Mouse (Mus musculus): ENCODE data around the gene Slco1a6.
"Not testable (repeated sequence)": the region's sequence is repeated elsewhere in the genome, so short reads cannot be mapped to it uniquely, and the experiment has no call there.

The Slco1a6 gene

DNA sequence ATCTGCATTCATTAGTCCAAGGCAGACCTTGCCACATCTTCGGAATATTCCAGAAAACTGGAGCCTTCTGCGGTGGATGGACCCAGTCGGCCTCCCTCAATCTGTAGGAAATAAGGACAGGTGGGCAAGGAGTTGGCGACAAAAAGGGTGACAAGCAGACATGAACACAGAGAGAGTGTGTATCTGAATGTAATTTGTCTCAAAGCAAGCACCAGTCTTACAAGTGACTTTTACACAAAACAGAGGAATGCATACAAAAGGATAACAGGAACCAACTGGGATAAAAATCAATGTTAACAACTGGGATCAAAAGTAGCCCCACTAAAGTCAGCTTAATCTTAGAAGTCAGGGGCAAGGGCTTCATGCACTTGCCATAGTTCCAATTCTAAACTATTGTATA is at the start of gene Slco1a6:
TSS of gene Slco1a6 (minus strand) at position 101 of the 400 bp plus-strand sequence.
- in situ Hi-C loops (cut with MboI; ENCODE audit: low sequenced_read_pairs) = no loop called here

DNA sequence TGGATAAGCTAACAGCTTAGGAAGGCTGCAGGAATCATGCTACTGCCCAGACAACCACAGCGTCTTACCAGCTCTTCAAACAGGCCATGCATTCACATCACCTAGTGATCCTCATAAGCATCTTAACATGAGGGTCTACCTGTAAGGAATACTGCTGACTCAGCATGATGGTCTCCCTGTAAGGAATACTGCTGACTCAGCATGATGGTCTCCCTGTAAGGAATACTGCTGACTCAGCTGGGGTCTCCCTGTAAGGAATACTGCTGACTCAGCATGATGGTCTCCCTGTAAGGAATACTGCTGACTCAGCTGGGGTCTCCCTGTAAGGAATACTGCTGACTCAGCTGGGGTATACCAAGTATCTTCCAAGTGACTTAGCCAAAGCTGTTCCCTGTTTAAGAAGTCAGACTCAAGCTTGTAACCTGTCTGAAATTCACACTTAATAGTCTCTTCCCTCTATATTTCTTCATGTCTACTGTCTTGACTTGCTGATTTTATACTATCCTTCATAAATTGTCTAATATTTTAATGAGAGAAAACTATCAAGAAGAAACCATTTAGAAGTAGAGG is 42.5 kb upstream of the Slco1a6 start:
- in situ Hi-C loops (cut with MboI; ENCODE audit: low sequenced_read_pairs) = not testable (repeated sequence)

DNA sequence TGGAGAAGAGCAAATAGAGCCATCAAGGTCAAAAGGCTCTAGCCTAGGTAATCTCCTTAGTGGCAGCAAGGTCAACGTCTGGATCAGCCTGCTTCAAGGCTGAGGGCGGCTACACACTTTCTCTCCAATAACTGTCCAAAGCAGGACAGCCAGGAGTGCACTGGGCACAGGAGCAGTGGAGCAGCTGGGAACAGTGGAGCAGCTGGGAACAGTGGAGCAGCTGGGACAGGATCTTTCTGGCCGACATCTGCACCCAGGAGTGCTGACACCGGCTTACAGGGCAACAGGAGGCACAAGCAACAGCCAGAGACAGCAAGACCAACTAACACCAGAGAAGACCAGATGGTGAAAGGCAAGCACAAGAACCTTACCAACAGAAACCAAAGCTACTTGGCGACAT is 36.7 kb upstream of the Slco1a6 start:
- in situ Hi-C loops (cut with MboI; ENCODE audit: low sequenced_read_pairs) = no loop called here

DNA sequence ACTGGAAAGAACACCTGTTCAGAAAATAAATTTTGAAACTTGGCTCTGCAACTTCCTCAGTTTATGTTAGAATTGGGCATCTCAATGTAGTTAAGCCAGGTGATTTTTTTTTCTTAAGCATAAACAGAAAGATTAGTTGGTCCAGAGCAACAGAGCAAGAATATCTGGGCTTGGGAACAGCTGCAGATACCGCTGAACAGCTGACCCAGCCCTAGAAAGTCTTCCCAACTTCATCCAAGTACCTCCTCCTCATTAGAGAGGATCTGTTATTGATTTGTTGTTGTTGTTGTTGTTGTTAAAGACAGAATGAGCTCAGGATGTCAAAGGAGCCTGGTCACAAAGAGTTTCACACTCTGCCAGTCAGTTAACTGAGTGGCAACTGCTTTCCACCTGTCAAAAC is 31.1 kb upstream of the Slco1a6 start:
- in situ Hi-C loops (cut with MboI; ENCODE audit: low sequenced_read_pairs) = no loop called here

DNA sequence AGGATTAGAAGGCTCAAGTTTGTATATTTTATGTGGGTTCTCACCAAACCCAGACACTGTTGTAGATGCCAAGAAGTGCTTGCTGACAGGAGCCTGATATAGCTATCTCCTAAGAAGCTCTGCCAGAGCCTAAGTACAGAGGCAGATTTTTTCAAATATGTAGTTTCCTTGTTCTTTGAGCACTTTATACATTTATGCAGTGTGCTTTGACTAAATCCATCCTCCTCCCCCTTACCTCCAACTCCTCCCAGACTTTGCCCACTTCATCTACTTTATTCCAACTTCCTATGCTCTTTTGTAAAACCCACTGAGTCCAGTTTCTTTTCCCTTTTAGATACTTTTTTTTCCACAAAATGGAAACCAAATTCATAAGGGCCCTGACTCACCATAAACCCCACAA is 11.8 kb upstream of the Slco1a6 start:
- in situ Hi-C loops (cut with MboI; ENCODE audit: low sequenced_read_pairs) = no loop called here

DNA sequence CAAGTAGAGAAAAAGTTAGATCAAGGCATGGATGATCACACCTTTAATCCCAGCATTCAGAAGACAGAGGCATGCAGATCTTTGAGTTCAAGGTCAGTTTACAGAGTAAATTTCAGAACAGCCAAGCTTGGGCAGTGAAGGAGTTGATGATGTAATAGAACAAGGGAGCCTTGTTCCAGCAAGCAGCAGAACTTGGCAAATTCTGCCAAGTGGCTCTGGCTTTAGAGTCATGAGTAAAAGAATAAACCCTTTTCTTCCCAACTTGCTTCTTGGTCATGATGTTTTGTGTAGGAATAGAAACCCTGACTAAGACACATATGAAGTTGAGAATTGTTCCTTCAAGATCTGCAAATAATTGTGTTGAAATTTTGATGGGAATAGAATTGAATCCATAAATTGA is 3.5 kb upstream of the Slco1a6 start:
- in situ Hi-C loops (cut with MboI; ENCODE audit: low sequenced_read_pairs) = no loop called here

DNA sequence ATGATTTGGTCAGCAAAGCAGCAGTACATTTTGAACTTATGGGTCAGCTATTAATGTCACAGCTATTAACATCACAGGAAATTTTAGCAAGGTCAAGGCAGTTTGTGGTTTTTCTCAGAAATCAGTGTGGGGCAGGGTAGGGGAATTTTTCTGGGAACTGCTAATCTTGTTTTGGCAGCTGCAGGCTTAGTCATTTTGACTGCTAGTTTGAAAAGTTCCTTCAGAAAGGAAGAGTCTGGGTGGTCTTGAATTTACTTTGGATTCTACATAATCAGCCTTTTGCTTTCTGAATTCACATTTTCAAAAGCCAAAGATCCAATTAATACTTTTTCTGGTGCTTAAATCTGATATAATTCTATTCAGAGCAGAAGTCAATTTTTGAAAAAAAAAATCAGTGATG is 1.4 kb upstream of the Slco1a6 start:
- in situ Hi-C loops (cut with MboI; ENCODE audit: low sequenced_read_pairs) = no loop called here

DNA sequence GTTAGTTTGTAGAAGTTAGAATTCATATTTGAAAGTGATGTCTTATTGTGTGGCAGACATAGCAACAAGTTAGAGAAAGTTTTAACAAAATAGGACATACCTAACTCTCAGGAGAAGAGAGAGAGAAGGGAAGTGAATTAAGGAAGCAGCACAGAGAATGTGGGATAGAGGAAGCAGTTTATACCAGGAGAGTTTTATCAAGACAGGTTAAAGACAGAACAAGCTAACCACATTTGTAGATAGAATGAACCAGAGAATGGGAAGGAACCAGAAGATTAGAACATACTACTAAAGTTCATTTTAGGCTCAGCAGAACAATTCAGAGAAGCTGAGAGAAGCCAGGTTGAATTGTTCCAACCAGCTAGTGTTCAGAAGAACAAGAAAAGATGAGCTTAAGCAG is 7.8 kb downstream of the Slco1a6 start:
- in situ Hi-C loops (cut with MboI; ENCODE audit: low sequenced_read_pairs) = no loop called here

DNA sequence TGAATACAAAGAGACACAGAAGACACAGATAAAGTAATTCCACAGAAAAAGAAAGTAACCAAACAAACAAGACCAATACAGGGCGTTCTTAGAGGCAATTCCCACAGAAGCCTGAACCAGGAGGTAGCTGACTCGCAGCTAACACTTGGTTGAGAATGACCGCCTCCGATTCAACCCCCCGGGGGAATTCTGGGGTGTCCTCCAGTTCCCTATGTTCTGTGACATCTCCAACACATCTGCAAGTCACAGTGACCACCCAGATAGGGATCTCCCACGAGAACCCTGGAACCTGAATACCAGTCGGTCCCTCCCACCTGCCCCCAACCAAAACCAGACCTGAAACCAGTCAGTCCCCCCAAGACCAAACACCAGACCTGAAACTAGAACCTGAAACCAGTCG is 14.1 kb downstream of the Slco1a6 start:
- in situ Hi-C loops (cut with MboI; ENCODE audit: low sequenced_read_pairs) = no loop called here

DNA sequence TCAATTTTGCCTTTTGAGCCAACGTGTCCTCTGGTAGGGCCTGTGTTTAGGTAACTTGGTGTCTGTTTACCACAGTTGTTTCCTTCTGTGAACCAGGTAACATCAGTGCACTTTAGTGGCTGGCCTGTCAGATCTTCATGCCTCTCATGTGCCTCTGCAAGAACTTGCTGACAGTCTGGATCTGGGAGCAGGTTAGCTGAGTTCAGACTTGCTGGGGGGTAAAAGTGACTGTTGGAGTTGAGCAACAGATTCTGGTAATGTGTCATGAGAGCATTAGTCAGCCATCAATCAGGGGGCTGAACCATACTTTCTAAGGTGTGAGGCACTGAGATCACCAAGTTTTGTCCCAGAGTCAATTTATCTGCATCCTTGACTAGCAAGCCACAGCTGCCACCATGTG is 16.4 kb downstream of the Slco1a6 start:
- in situ Hi-C loops (cut with MboI; ENCODE audit: low sequenced_read_pairs) = no loop called here

DNA sequence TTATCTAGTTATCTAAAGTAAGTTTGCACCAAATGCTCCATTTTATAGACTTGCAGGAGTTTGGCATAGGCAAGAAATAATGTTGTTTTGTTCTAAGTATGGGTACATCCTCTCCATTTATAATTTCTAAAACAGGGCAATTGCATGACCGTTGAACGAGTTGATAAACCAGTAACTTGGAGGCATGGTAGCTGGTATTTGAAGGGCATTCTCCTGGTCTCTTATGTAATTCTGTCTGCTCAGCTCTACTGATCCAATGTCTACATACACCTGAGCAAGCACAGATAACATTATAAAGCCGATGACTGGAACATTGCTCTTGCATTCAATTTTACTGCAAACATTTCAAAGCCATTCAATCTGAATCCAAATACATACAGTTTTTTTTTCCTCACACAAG is 20.9 kb downstream of the Slco1a6 start:
- in situ Hi-C loops (cut with MboI; ENCODE audit: low sequenced_read_pairs) = no loop called here

DNA sequence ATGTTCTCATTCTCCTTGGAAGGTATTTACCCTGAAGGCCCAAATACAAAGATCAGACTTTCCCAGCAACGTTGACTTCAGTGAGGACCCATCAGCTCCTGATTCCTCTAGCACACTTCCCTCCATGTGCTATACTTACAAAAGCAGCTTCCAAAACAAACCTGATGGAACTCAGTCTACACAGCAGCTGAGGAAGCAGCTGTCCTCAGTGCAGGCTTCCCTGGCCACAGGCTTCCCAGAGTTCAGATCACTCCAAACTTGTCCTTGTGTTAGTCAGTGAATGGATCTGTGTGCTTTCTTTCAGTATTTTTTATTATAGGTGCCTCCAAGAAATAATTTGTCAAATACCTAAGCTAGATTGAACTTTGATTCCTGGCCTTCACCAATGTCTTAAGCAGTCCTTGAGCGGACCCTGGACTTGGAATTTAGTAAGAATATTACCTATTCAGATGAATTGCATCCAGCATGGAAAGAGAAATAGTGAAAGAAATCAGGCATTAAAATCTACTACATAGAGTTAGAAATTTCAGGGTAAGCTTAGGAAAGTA is 22.4 kb downstream of the Slco1a6 start:
- in situ Hi-C loops (cut with MboI; ENCODE audit: low sequenced_read_pairs) = no loop called here

DNA sequence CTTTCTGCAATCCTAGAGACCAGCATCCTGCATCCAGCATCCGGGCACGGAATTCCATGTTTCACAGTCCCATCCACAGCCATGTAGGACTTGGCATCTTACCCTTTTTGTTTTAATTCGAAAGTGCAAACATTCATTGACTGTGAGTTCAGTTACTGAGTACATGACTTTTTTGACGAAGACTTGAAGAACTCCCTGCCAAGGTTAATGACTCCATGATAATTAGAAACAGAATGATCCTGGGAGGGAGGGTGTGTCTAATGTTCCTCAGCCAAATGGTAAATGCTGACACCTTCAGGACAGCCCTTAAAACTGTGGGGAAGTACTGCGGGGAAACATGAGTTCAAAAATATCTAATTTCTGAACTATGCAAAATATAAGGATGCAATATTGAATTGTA is 44.9 kb downstream of the Slco1a6 start:
- in situ Hi-C loops (cut with MboI; ENCODE audit: low sequenced_read_pairs) = no loop called here

DNA sequence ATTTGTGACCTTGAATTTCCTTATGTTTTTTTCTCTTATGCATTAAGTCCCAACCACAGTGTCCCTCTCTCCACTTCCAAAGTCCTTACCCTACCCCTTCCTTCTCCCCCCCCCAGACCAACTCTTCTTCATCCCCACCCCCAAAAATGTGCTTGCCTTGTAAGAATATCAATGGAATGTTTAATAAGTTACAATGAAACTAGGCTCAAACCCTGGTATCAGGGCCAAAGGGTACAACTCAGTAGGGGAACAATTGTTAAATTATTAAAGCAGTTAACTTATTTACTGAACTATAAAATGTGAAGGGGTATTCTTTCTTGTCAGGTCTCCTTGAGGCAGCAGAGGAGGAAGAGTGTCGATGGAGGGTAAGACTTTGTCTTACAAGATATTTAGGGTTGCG is 47.1 kb downstream of the Slco1a6 start:
- in situ Hi-C loops (cut with MboI; ENCODE audit: low sequenced_read_pairs) = no loop called here

DNA sequence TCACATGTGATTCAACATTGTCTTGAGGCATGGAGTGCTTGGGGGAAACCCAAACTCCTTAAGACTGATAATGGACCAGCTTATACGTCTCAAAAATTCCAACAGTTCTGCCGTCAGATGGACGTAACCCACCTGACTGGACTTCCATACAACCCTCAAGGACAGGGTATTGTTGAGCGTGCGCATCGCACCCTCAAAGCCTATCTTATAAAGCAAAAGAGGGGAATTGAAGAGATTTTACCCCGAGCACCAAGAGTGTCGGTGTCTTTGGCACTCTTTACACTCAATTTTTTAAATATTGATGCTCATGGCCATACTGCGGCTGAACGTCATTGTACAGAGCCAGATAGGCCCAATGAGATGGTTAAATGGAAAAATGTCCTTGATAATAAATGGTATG is 54.2 kb downstream of the Slco1a6 start:
- in situ Hi-C loops (cut with MboI; ENCODE audit: low sequenced_read_pairs) = not testable (repeated sequence)

DNA sequence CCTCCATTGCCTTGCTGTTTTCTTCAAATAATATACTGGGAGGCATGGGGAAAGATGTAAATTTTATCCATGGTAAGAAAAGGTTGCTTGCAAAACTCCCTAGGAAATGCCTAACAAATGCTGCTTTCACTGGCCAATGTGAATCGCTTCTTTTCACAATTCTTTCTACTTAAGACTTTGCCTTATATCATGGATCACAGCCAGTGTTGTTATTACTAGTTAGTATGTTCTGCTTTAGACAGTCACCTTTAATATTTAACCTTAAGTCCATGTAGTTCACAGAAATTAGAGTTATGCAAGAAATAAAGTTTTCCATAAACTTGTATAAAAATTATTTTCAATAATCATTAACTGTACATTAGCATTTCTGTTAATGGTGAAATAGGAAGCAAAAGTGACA is 60.0 kb downstream of the Slco1a6 start:
- in situ Hi-C loops (cut with MboI; ENCODE audit: low sequenced_read_pairs) = no loop called here

DNA sequence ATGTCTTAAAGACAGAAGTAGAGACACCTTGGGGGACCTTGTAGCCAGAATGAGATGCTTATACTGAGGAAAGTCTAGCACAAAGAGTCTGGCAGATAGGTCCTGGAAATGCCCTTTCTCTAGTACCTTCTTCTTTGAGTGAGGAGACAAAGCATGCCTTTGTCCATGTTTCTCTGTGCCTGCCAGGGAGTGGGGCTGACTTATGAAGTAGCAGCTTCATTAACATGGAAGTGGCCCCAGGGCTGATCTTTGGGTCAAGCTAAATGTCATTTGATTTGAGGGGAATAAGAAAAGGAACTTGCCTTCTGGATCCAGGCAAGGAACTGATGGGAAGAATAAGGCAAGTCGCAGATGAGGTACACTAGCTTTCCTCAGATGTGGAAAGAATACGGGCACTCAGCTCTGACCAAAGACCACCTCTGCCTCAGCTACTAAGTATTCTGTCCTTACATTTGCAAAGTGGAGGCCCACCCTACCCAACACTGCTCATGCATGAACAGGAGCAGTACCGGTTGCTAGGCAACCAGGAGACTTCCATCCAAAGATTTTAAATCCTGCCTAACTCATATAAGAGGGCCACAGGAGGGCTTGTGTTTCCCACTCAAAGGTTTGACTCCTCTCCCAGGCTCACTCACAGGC is 96.5 kb downstream of the Slco1a6 start:
- in situ Hi-C loops (cut with MboI; ENCODE audit: low sequenced_read_pairs) = no loop called here

DNA sequence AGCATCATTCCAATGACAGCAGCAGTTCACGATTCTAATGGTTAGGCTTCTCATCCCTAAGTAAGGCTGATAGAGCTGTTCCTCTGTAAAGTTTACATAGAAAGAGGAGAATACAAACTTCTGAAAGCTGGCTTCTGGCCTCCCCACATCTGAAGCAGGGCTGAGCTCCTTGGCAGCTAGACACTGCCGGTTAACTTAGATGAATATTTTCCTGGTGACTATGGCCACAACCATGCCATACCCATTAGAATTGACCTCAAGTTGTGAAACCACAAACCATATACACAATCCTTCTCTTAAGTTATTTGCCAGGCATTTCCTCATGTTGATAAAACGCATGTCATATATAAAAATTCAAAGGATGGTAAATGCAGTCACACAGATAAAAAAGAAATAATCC is 117.2 kb downstream of the Slco1a6 start:
- in situ Hi-C loops (cut with MboI; ENCODE audit: low sequenced_read_pairs) = no loop called here

DNA sequence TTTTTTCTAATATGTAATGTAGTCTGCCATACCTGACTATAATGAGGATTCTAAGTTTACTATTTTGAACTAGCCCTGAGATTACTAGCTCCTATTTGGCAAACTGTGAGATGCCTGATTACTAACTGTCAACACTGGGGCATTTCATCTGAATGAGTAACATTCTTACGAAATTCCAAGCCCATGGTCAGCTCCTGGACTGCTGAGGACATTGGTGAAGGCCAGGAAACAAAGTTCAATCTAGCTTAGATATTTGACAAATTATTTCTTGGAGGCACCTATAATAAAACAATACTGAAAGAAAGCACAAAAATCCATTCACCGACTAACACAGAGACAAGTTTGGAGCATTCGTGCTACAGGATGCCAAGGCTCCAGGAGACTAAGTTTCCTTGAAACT is 150.0 kb downstream of the Slco1a6 start:
- in situ Hi-C loops (cut with MboI; ENCODE audit: low sequenced_read_pairs) = not testable (repeated sequence)

DNA sequence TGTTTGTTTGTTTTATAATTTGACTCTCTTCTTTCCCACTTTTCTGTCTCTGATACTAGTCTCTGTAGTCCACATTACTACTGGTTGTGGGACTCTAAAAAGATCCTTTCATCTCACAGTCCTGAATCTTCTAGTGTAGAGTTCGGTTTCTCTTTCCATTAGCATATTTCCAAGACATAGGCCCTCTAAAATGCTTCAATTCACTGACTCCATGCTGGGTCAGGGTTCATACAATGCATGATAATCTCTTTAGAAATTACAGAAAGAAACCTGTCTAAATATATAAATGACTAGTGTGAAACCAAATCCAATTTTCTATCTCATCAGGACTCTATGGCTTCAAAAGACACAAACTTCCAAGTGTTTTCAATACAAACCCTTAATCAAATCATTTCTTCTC is 160.6 kb downstream of the Slco1a6 start:
- in situ Hi-C loops (cut with MboI; ENCODE audit: low sequenced_read_pairs) = no loop called here

DNA sequence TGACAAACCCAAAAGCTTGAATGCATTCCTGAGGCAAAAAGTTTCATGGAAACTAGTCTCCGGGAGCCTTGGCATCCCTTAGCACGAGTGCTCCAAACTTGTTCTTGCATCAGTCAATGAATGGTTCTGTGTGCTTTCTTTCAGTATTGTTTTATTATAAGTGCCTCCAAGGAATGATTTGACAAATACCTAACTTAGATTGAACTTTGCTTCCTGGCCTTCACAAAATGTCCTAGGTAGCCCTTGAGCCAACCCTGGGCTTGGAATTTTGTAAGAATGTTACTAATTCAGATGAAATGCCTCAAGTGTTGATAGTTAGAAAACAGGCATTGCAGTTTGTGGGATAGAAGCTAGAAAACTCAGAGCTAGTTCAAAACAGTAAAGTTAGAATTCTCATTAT is 162.6 kb downstream of the Slco1a6 start:
- in situ Hi-C loops (cut with MboI; ENCODE audit: low sequenced_read_pairs) = no loop called here

DNA sequence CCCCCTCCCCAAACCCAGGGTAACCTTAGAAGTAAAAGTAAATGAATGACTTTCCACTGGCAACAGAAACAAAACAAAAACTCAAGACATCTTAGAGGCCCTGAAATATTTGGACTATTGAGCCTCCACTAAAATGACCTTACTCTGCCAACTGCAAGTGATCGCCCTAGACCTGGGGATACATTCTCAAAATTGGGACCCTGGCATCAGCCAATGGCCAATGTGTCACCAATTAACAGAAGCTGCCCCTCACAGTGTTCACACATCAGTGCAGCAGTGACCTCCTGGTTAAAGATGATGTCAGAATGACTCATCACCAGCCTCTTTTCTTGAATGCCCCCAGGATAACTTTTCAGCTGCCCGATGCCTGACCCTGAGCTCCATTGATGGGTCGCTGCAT is 166.4 kb downstream of the Slco1a6 start:
- in situ Hi-C loops (cut with MboI; ENCODE audit: low sequenced_read_pairs) = no loop called here

Data from CH12F3 (cell line).